Mouse (Mus musculus): ENCODE measurements around the gene Cacna1d. TPM values are rescaled to one million over a fixed set of nuclear protein-coding genes. Genes with fewer than 3 reads are reported as not detected.
A peak's percentile ranks its signal among the peaks of the same experiment; 100 is the strongest.

The Cacna1d gene
- polyA plus RNA-seq, 1 experiment from 2014 or later, result 2.7 TPM

DNA sequence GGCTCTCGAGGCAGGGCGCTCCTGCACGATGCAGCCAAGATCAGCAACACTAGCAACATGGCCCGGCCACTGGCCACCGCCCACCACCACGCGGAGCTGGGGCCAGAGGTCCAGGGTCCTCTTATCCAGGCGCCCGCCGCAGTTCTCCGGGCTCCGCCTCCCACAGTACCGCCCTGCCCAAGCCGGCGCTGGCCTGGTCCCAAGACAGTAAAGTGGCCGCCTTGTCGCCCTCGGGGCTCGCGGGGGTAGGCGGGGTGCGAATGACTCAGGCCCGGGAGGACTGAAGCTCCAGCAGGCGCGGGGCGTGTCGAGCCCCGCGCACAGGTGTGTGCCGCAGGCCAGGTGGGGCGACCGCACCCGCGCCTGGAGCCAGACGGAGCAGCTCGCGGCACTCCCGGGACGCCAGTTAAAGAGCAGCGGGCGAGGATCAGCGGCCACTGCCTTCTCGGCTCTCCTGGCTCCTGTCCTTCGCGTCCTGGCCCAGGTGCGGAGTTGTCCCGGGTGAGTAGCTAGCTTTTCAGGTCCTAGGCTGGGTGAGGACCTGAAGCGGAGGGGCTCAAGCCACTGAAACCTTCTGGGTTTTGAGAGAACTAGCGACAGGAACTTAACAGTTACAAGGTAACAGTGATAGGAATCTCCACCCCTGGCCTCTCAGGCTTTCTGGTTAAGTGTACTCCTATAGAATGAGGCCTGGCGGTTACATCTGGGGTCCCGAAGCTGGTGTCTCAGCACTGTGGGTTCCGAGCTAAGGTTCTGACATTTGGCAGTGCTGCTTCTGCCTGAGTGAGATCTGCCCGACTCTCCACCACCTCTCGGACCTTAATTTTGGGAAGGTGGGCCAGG, 482.3 kb downstream of the Cacna1d start, which contains the start of the genes Il17rb and Chdh:
Il17rb (minus strand) TSS at position 164 of the 843 bp plus-strand sequence.
Chdh (plus strand) TSS at position 291 of the 843 bp plus-strand sequence.
- Histone ChIP-seq H3K4me1 (peaks cover 7% of the 10 kb centered on the region), H3K4me3 (replicated peaks) (peak within 1 kb of the TSS; percentile 43), H3K9ac (peak within 1 kb of the TSS; percentile 47), H3K9me3 (no peaks in the 10 kb centered on the region), H3K27me3 (peaks cover 31% of the 10 kb centered on the region), H3K36me3 (replicated peaks) (no peaks in the 10 kb centered on the region), H3K27ac (no peak within 1 kb of the TSS), H3K4me2 (peak within 1 kb of the TSS; percentile 88)
- ATAC-seq (ENCODE audit: low FRiP score), result peak; percentile 33; the same call in 1 of the 2 replicates
- 10% methylated on average over 54 of the region's 54 CpGs for WGBS

DNA sequence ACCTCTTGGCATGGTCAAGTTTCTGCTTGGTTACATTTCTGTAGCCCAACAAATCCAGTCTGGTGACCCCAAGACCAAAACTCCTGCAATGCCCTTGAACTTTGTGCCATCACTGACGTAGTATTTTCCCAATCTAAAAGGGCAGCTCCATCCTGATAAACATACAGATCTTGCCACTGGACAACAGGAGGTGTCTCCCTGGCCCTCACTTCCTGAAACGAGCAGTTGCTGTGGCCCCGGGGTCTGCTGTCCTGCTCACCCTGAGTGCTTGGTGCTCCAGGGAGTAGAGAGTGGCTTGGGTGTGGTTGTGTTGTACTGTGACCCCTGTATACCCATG, 491.8 kb downstream of the Cacna1d start:
- Histone ChIP-seq H3K36me3 (replicated peaks) (peaks cover 39% of the 10 kb centered on the region), H3K4me2 (no peak overlapping the region), H3K4me1 (no peaks in the 10 kb centered on the region), H3K9me3 (no peaks in the 10 kb centered on the region), H3K4me3 (replicated peaks) (no peak overlapping the region), H3K9ac (no peak overlapping the region), H3K27ac (no peak overlapping the region), H3K27me3 (no peaks in the 10 kb centered on the region)
- ATAC-seq (ENCODE audit: low FRiP score), result no peak
- WGBS, result 83% methylated on average over 3 of the region's 3 CpGs

DNA sequence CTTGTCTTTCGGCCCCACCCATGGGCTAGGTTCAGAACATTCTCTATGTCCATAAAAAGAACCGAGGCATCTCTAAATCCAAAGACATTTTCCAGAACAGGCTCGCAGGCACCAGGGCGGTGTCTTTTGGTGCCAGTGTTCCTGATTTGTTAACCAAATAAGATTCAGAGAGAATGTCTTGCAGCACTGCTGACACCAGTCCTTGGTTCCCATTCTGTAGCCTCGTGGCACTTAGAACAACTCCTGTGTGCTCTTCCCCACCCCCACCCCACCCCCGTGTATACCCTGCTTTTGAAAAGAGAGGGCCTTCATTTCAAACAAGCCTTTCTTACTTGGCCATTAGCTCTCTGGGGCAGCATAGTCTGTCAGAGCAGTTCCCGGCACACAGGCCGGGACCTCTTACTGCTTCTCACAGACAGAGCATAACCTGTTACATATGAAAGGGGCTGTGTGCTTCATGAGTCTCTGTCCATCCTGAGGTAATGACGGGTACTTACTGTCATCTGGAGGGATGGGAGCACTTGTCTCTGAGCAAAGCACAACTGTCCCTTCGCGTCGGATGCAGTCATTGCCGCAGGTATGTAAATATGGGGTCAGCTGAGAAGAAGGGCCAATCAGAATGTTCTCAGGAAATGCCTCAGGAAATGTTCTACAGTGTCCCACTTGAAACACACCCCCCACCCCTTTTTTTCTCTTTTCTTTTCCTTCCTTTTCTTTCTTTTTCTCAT, 492.3 kb downstream of the Cacna1d start:
- H3K4me2 ChIP-seq, result no peak overlapping the region
- no peak overlapping the region for H3K9ac ChIP-seq
- H3K36me3 ChIP-seq (replicated peaks), result peaks cover 45% of the 10 kb centered on the region
- 72% methylated on average over 13 of the region's 13 CpGs for WGBS
- no peak overlapping the region for H3K27ac ChIP-seq
- no peak overlapping the region for H3K4me3 ChIP-seq (replicated peaks)
- no peaks in the 10 kb centered on the region for H3K9me3 ChIP-seq
- ATAC-seq (ENCODE audit: low FRiP score), result peak; percentile 30; the same call in 1 of the 2 replicates
- H3K4me1 ChIP-seq, result no peaks in the 10 kb centered on the region
- no peaks in the 10 kb centered on the region for H3K27me3 ChIP-seq

DNA sequence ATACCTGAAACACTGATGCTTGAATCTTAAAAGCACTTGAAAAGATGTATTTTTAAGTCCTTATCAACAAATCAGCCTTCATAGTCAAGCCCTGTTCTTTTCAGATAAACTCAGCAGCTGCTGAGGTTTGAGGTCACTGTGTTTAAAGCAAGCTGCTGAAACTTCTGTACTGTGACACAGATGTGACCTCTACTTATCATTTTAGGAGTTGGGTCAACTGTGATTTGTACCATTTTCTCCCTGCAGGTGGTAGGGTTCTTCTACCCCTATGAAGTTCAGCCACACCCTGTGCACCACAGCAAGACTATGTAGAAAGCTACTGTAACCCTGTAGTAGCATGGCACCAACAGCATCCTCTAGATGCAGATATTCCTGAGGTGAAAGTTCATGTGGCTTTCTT, 493.9 kb downstream of the Cacna1d start:
- Histone ChIP-seq H3K27me3 (no peaks in the 10 kb centered on the region), H3K4me2 (no peak overlapping the region), H3K4me1 (no peaks in the 10 kb centered on the region), H3K9ac (no peak overlapping the region), H3K36me3 (replicated peaks) (peaks cover 60% of the 10 kb centered on the region), H3K27ac (no peak overlapping the region), H3K9me3 (no peaks in the 10 kb centered on the region), H3K4me3 (replicated peaks) (no peak overlapping the region)
- no peak for ATAC-seq (ENCODE audit: low FRiP score)

DNA sequence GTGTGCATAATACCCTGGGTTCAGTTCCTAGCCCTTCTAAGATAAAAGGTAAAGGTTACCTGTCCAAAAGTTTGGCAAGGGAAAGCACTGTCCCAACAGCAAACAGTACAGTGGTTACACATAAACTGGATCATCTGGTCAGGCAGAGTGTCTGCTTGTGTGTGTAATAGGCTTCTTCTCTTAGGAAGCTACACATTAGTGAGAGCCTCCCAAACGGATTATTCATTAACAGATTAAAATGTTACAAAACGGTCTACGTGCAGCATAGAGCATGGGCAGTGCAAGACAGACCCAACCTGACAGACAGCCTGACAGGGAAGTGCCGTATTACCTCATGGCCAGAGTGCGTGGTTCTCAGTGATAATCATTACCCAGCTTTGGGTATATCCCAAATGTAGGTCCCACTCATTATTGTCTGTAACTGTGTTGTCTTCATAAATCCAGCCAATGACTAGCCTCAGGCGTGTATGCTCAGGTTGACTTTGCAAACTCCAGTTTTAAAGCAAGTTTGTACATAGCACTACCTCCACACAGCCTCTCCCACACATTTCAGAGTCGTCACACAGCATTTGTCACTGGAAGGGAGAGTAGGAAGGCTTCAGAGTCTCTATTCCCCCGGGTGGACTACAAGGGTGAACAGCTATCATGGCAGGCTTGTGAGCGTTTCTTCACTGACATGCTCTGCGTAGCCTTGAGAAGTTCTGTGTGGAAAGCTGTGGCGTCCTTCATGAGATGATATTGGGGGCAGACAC, 495.1 kb downstream of the Cacna1d start:
- no peak for ATAC-seq (ENCODE audit: low FRiP score)
- WGBS, result 94% methylated on average over 11 of the region's 11 CpGs
- Histone ChIP-seq H3K27ac (no peak overlapping the region), H3K4me2 (no peak overlapping the region), H3K4me1 (no peaks in the 10 kb centered on the region), H3K27me3 (no peaks in the 10 kb centered on the region), H3K36me3 (replicated peaks) (peaks cover 72% of the 10 kb centered on the region), H3K9ac (no peak overlapping the region), H3K9me3 (no peaks in the 10 kb centered on the region), H3K4me3 (replicated peaks) (no peak overlapping the region)

DNA sequence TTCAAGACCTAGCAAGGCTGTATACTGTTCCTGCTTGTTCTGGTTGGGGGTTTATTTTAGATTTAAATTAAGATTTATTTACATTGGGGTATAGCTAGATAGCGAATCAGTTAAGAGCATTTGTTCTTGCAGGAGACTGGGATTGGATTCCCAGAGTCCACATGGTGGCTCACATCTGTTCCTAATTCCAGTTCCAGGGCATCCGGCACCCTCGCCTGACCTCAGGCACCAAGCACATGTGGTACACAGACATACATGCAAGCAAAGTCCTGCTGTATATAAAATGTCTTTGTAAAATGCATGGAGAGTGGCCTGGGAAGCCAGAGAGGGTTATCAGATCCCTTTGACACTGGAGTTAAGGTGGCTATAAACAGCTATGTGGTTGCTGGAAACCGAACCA, 496.3 kb downstream of the Cacna1d start:
- no peaks in the 10 kb centered on the region for H3K4me1 ChIP-seq
- H3K27ac ChIP-seq, result no peak overlapping the region
- peaks cover 84% of the 10 kb centered on the region for H3K36me3 ChIP-seq (replicated peaks)
- no peak overlapping the region for H3K4me3 ChIP-seq (replicated peaks)
- H3K27me3 ChIP-seq, result no peaks in the 10 kb centered on the region
- H3K9me3 ChIP-seq, result no peaks in the 10 kb centered on the region
- H3K9ac ChIP-seq, result no peak overlapping the region
- WGBS, result 86% methylated on average over 4 of the region's 4 CpGs
- ATAC-seq (ENCODE audit: low FRiP score), result no peak
- no peak overlapping the region for H3K4me2 ChIP-seq

Other genes starting within 250 kb of the Cacna1d start
- gene Dcp1a, start 11.9 kb downstream of the Cacna1d start, polyA plus RNA-seq (2016; fragmentation: Nextera tagmentation; extraction: Ambion mirVana), result 31.5 and 31.7 TPM in 2 replicates
- gene Tkt, start 56.9 kb upstream of the Cacna1d start, polyA plus RNA-seq (2016; fragmentation: Nextera tagmentation; extraction: Ambion mirVana), result 273 and 274 TPM in 2 replicates
- gene Prkcd, start 134.8 kb upstream of the Cacna1d start, polyA plus RNA-seq (2016; fragmentation: Nextera tagmentation; extraction: Ambion mirVana), result 25.8 and 29.0 TPM in 2 replicates
- gene Rft1, start 162.9 kb upstream of the Cacna1d start, polyA plus RNA-seq (2016; fragmentation: Nextera tagmentation; extraction: Ambion mirVana), result 10.9 TPM in 2 replicates
- gene Sfmbt1, start 223.4 kb upstream of the Cacna1d start, polyA plus RNA-seq (2016; fragmentation: Nextera tagmentation; extraction: Ambion mirVana), result 24.6 and 28.1 TPM in 2 replicates